Comparison of ENCODE assay signal across 8 mouse cellular contexts in the genomic region with DNA sequence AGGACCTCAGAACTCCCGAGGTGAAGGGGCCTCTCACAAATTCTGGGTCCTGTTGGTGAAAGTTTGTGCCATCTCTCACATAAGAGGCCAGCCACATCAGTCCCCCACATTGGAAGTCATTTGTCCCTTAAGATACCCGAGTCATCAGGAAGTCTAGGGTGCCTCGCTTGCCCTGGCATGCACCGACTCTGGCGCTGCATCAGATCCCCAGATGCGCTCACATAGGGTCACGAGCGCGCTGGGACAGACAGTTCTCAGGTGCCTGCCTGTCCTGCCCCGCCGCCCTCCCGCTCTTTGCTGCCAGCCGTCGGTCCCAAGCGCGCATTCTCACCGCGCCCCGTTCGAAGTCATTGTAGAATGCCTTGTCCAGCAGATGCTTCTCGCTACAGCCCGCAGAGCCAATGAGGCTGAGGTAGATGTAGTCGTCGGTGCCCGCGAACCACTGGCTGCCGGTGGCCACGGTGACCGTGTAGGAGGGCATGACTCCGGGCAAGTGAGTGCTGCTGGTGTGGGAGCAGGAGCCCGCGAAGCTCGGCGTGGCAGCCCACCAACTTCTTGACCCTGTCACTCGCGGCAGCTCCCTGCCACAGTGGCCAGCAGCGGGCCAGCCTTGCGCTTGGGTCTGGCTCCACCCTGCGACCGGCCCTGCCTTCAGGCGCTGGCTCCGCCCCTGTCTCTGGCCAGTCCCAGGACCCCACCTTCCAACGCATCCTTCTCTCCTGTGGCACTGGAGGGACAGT. TPM values are rescaled to one million over a fixed set of nuclear protein-coding genes. Genes with fewer than 3 reads are reported as not detected.
DNase-seq lines count a peak whose midpoint lies in the region; ATAC-seq and TF ChIP-seq lines count a peak whose summit lies in the region.

A gene (minus strand): TSS at position 635 of the 740 bp plus-strand sequence.

- peak; percentile 36 for TF ChIP-seq CTCF in intestine, postnatal 0 days (IDR thresholded peaks at IDR 0.05; ENCODE audit: low read depth)

- no peaks in the 10 kb centered on the region for H3K9me3 ChIP-seq in intestine, postnatal 0 days (ENCODE audit: control insufficient read depth)
- H3K9me3 ChIP-seq in stomach, embryonic 14.5 days (ENCODE audit: control insufficient read depth, low read depth, low read length), result no peaks in the 10 kb centered on the region

- H3K27me3 ChIP-seq in intestine, postnatal 0 days (replicated peaks; ENCODE audit: control insufficient read depth, insufficient read depth, low read length), result peaks cover 26% of the 10 kb centered on the region
- H3K27me3 ChIP-seq in stomach, embryonic 14.5 days (ENCODE audit: control insufficient read depth, insufficient read depth, low read length), result peaks cover 9% of the 10 kb centered on the region; the same call in 1 of the 2 replicates

- no peak within 1 kb of the TSS for H3K27ac ChIP-seq in intestine, postnatal 0 days (ENCODE audit: low read depth, low read length)
- H3K27ac ChIP-seq in stomach, embryonic 14.5 days (ENCODE audit: low read length), result no peak within 1 kb of the TSS

- 4% methylated on average over 43 of the region's 43 CpGs for WGBS in intestine, postnatal 0 days
- 3% methylated on average over 43 of the region's 43 CpGs for WGBS in stomach, embryonic 14.5 days

- no peaks in the 10 kb centered on the region for H3K36me3 ChIP-seq in intestine, postnatal 0 days (ENCODE audit: control insufficient read depth, insufficient read depth)
- H3K36me3 ChIP-seq in stomach, embryonic 14.5 days (ENCODE audit: control insufficient read depth, insufficient read depth, low read length), result no peaks in the 10 kb centered on the region

- H3K4me1 ChIP-seq in intestine, postnatal 0 days (replicated peaks; ENCODE audit: control insufficient read depth, insufficient read depth, low read length), result no peaks in the 10 kb centered on the region
- no peaks in the 10 kb centered on the region for H3K4me1 ChIP-seq in stomach, embryonic 14.5 days (ENCODE audit: control insufficient read depth, insufficient read depth, low read length)

- H3K9ac ChIP-seq in intestine, postnatal 0 days (ENCODE audit: low read depth, low read length), result no peak within 1 kb of the TSS
- H3K9ac ChIP-seq in stomach, embryonic 14.5 days (replicated peaks; ENCODE audit: low read depth, low read length), result no peak within 1 kb of the TSS

- ATAC-seq in intestine, postnatal 0 days, result no peak
- ATAC-seq in stomach, embryonic 14.5 days (ENCODE audit: insufficient number of reproducible peaks, insufficient read depth, low FRiP score, low read depth), result peak; percentile 58; the same call in 1 of the 2 replicates

- peak within 1 kb of the TSS; percentile 27 for H3K4me3 ChIP-seq in intestine, postnatal 0 days (ENCODE audit: low read depth, low read length)
- peak within 1 kb of the TSS; percentile 29; the same call in 1 of the 2 replicates for H3K4me3 ChIP-seq in stomach, embryonic 14.5 days (ENCODE audit: low read depth, low read length)

- DNase-seq in layer of hippocampus, adult 11-12 months (ENCODE audit: low spot score), result peak; percentile 15
- DNase-seq in layer of hippocampus, postnatal 14 days (ENCODE audit: low spot score in 2 of 2), result no peak
- DNase-seq in embryo, embryonic 11 days, result peak; percentile 63
- peak; percentile 46 to 69 for DNase-seq in heart, adult 18-20 months
- DNase-seq in lung, postnatal 10 days, result peak; percentile 22
- DNase-seq in urinary bladder, postnatal 10 days (ENCODE audit: low spot score), result no peak

- peak within 1 kb of the TSS; percentile 62 for H3K4me2 ChIP-seq in intestine, postnatal 0 days (replicated peaks; ENCODE audit: low read depth)
- H3K4me2 ChIP-seq in stomach, embryonic 14.5 days (replicated peaks; ENCODE audit: low read depth, low read length), result peak within 1 kb of the TSS; percentile 67

RNA-seq across cellular contexts. Expression of the gene that starts here (rescaled TPM):
- total RNA-seq in layer of hippocampus, postnatal 14 days (2021), result 1 to 10 TPM; 6.9 to 7.8 TPM
- 10 to 100 TPM; 11.8 to 13.9 TPM for total RNA-seq in heart, adult 18-20 months (2021)
- polyA plus RNA-seq in intestine, postnatal 0 days (2015; fragmentation: Nextera tagmentation; extraction: Ambion mirVana), result 0.43 and 0.48 TPM in 2 replicates
- 1.1 and 2.3 TPM in 2 replicates for polyA plus RNA-seq in stomach, embryonic 14.5 days (2014; fragmentation: Nextera tagmentation; extraction: Ambion mirVana)

Comparison
In these comparisons a context has a peak if more than half of its experiments do, and no peak if none do; other contexts are left out.
1. DNase-seq: peak in layer of hippocampus, adult 11-12 months (single experiment), embryo, embryonic 11 days (single experiment), heart, adult 18-20 months (2 of 2) and lung, postnatal 10 days (single experiment); none in layer of hippocampus, postnatal 14 days (0 of 2) and urinary bladder, postnatal 10 days (single experiment).